ENCODE assay signal across 21 mouse cellular contexts in the genomic region with DNA sequence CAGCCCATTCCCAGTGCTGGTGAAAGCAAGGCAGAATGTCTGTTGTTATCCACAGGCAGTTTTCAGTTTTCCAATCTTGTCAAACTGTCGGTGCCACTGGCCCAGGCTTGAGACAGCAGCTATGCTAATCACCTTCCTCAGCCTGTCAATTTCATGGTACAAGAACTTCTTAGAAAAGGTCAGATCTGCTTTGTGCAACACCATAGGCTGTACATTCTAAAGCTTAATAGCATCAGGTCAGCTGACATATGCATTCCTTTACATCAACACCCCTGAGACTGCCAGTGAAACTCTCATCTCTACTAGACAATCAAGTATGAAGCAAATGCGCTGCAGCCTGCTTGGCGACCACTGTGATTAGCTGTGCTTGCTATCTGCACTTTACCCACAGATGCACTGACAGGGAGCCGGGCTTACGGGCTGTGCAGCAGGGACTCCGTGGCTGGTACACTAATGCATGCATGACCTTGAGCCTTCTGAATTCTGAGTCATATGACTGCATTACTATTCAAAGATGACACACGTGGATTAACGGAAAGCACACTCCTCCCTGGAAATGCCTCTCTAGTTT. TPM values are rescaled to one million over a fixed set of nuclear protein-coding genes. Genes with fewer than 3 reads are reported as not detected.
DNase-seq lines count a peak whose midpoint lies in the region; ATAC-seq and TF ChIP-seq lines count a peak whose summit lies in the region.
"Had no signal": no experiment of that assay in that cellular context is flagged by ENCODE, and none has a peak within 500 bp of the region (broad histone marks: within the 10 kb centered on the region; RNA-seq: fewer than 3 reads in every experiment).

No protein-coding gene starts in this region.

- H3K36me3 ChIP-seq in forebrain, embryonic 16.5 days (ENCODE audit: control insufficient read depth, insufficient read depth) = no peaks in the 10 kb centered on the region
- H3K36me3 ChIP-seq in forebrain, embryonic 11.5 days (ENCODE audit: control insufficient read depth, insufficient read depth, low read length) = no peaks in the 10 kb centered on the region
- H3K36me3 ChIP-seq in midbrain, embryonic 11.5 days (ENCODE audit: control insufficient read depth, insufficient read depth, low read length) = no peaks in the 10 kb centered on the region
- H3K36me3 ChIP-seq in midbrain, postnatal 0 days (ENCODE audit: insufficient read depth, low read length) = no peaks in the 10 kb centered on the region
- peaks cover 2% of the 10 kb centered on the region for H3K36me3 ChIP-seq in hindbrain, embryonic 13.5 days
- H3K36me3 ChIP-seq in midbrain, embryonic 15.5 days (replicated peaks) = no peaks in the 10 kb centered on the region
- H3K36me3 ChIP-seq: forebrain, embryonic 10.5 days; G1E; neural tube, embryonic 12.5 days had no signal

- H3K27me3 ChIP-seq in forebrain, embryonic 16.5 days (replicated peaks; ENCODE audit: control insufficient read depth, insufficient read depth, low read length) = no peaks in the 10 kb centered on the region
- H3K27me3 ChIP-seq in forebrain, embryonic 11.5 days (ENCODE audit: control insufficient read depth, insufficient read depth, low read length) = no peaks in the 10 kb centered on the region
- H3K27me3 ChIP-seq in midbrain, embryonic 11.5 days (ENCODE audit: control insufficient read depth, insufficient read depth, low read length) = no peaks in the 10 kb centered on the region
- no peaks in the 10 kb centered on the region for H3K27me3 ChIP-seq in midbrain, postnatal 0 days (ENCODE audit: insufficient read depth, low read length)
- 0 out of 2 replicates have a peak, but pooled peaks cover 1% of the 10 kb centered on the region for H3K27me3 ChIP-seq in hindbrain, embryonic 13.5 days
- no peaks in the 10 kb centered on the region for H3K27me3 ChIP-seq in midbrain, embryonic 15.5 days (replicated peaks)
- H3K27me3 ChIP-seq: neural tube, embryonic 12.5 days had no signal

- H3K4me3 ChIP-seq in forebrain, embryonic 16.5 days (replicated peaks; ENCODE audit: low read length) = no peak overlapping the region
- no peak overlapping the region for H3K4me3 ChIP-seq in forebrain, embryonic 11.5 days (ENCODE audit: low read depth, low read length)
- H3K4me3 ChIP-seq in midbrain, embryonic 11.5 days (ENCODE audit: low read depth, low read length) = no peak overlapping the region
- H3K4me3 ChIP-seq in midbrain, postnatal 0 days (ENCODE audit: low read depth, low read length) = no peak overlapping the region
- no peak overlapping the region for H3K4me3 ChIP-seq in hindbrain, embryonic 13.5 days
- no peak overlapping the region for H3K4me3 ChIP-seq in midbrain, embryonic 15.5 days
- H3K4me3 ChIP-seq in gastrocnemius, adult 2 months = no peak overlapping the region
- H3K4me3 ChIP-seq: forebrain, embryonic 10.5 days; layer of hippocampus, adult 2 months; neural tube, embryonic 12.5 days had no signal

- H3K9me3 ChIP-seq in forebrain, embryonic 16.5 days (ENCODE audit: control insufficient read depth, low read length) = no peaks in the 10 kb centered on the region
- no peaks in the 10 kb centered on the region for H3K9me3 ChIP-seq in forebrain, embryonic 11.5 days (ENCODE audit: control insufficient read depth, low read length)
- H3K9me3 ChIP-seq in midbrain, embryonic 11.5 days (ENCODE audit: control insufficient read depth, low read length) = no peaks in the 10 kb centered on the region
- no peaks in the 10 kb centered on the region for H3K9me3 ChIP-seq in midbrain, postnatal 0 days (ENCODE audit: low read length)
- no peaks in the 10 kb centered on the region for H3K9me3 ChIP-seq in hindbrain, embryonic 13.5 days
- H3K9me3 ChIP-seq in midbrain, embryonic 15.5 days = no peaks in the 10 kb centered on the region
- H3K9me3 ChIP-seq: forebrain, embryonic 10.5 days; G1E; neural tube, embryonic 12.5 days had no signal

- H3K27ac ChIP-seq in forebrain, embryonic 16.5 days (ENCODE audit: low read length) = no peak overlapping the region
- no peak overlapping the region for H3K27ac ChIP-seq in forebrain, embryonic 11.5 days (ENCODE audit: low read depth, low read length)
- H3K27ac ChIP-seq in midbrain, embryonic 11.5 days (ENCODE audit: low read depth, low read length) = no peak overlapping the region
- H3K27ac ChIP-seq in midbrain, postnatal 0 days (ENCODE audit: low read depth, low read length) = no peak overlapping the region
- H3K27ac ChIP-seq in hindbrain, embryonic 13.5 days = peak overlapping the region; percentile 55
- no peak overlapping the region for H3K27ac ChIP-seq in midbrain, embryonic 15.5 days
- H3K27ac ChIP-seq in gastrocnemius, adult 2 months = no peak overlapping the region
- H3K27ac ChIP-seq: forebrain, embryonic 10.5 days; kidney, postnatal 0 days; layer of hippocampus, adult 2 months; neural tube, embryonic 12.5 days; stomach, postnatal 0 days had no signal

- TF ChIP-seq CTCF in midbrain, postnatal 0 days (IDR thresholded peaks at IDR 0.05) = no peak
- no peak for TF ChIP-seq CTCF in gastrocnemius, adult 2 months (IDR thresholded peaks at IDR 0.05)

- DNase-seq in forebrain, embryonic 11.5 days (ENCODE audit: low spot score) = no peak
- no peak for DNase-seq in midbrain, embryonic 11.5 days (ENCODE audit: low spot score, missing footprints)
- no peak for DNase-seq in midbrain, postnatal 0 days (ENCODE audit: low spot score)
- no peak for DNase-seq in retina, postnatal 1 day
- DNase-seq in gastrocnemius, adult 2 months = no peak
- DNase-seq: cerebellum, adult 9-10 months; heart, adult 18-20 months; kidney, adult 11 months; left cerebral cortex, postnatal 4 days; lung, adult 18-20 months; lung, postnatal 36 days; thymus, postnatal 25 days had no signal

- peaks cover 20% of the 10 kb centered on the region for H3K4me1 ChIP-seq in forebrain, embryonic 16.5 days (replicated peaks; ENCODE audit: control insufficient read depth, insufficient read depth, low read length)
- H3K4me1 ChIP-seq in forebrain, embryonic 11.5 days (replicated peaks; ENCODE audit: control insufficient read depth, insufficient read depth, low read length) = no peaks in the 10 kb centered on the region; the same call in 1 of the 2 replicates
- H3K4me1 ChIP-seq in midbrain, embryonic 11.5 days (ENCODE audit: control insufficient read depth, insufficient read depth, low read length) = peaks cover 3% of the 10 kb centered on the region
- H3K4me1 ChIP-seq in midbrain, postnatal 0 days (ENCODE audit: insufficient read depth, low read length) = no peaks in the 10 kb centered on the region
- H3K4me1 ChIP-seq in hindbrain, embryonic 13.5 days (replicated peaks) = peaks cover 17% of the 10 kb centered on the region
- H3K4me1 ChIP-seq in midbrain, embryonic 15.5 days = 0 out of 2 replicates have a peak, but pooled peaks cover 3% of the 10 kb centered on the region
- H3K4me1 ChIP-seq: neural tube, embryonic 12.5 days had no signal

- H3K9ac ChIP-seq in forebrain, embryonic 16.5 days (replicated peaks; ENCODE audit: low read depth, low read length) = no peak overlapping the region
- H3K9ac ChIP-seq in forebrain, embryonic 11.5 days (ENCODE audit: low read length) = no peak overlapping the region
- no peak overlapping the region for H3K9ac ChIP-seq in midbrain, embryonic 11.5 days (ENCODE audit: low read length)
- H3K9ac ChIP-seq in midbrain, postnatal 0 days (replicated peaks; ENCODE audit: low read length, poor library complexity, severe bottlenecking) = no peak overlapping the region
- no peak overlapping the region for H3K9ac ChIP-seq in hindbrain, embryonic 13.5 days
- H3K9ac ChIP-seq in midbrain, embryonic 15.5 days = no peak overlapping the region
- H3K9ac ChIP-seq: neural tube, embryonic 12.5 days had no signal

- intact Hi-C loops in gastrocnemius, adult 2 months (cut with DNase I) = no loop called here

- 0 out of 2 replicates have a peak, but pooled peaks have one; percentile 35 for ATAC-seq in forebrain, embryonic 16.5 days
- no peak for ATAC-seq in forebrain, embryonic 11.5 days (replicated peaks; ENCODE audit: low FRiP score)
- peak; percentile 35; the same call in 1 of the 2 replicates for ATAC-seq in midbrain, embryonic 11.5 days (ENCODE audit: low FRiP score)
- no peak for ATAC-seq in midbrain, postnatal 0 days (ENCODE audit: low FRiP score)
- ATAC-seq in hindbrain, embryonic 13.5 days (ENCODE audit: low FRiP score) = peak; percentile 62; the same call in 1 of the 2 replicates
- peak; percentile 57 for ATAC-seq in midbrain, embryonic 15.5 days (replicated peaks)

- WGBS in forebrain, embryonic 16.5 days = 44% methylated on average over 8 of the region's 8 CpGs
- WGBS in forebrain, embryonic 11.5 days = 52% methylated on average over 8 of the region's 8 CpGs
- WGBS in midbrain, embryonic 11.5 days = 52% methylated on average over 8 of the region's 8 CpGs
- 21% methylated on average over 8 of the region's 8 CpGs for WGBS in midbrain, postnatal 0 days
- WGBS in hindbrain, embryonic 13.5 days = 25% methylated on average over 8 of the region's 8 CpGs
- 22% methylated on average over 8 of the region's 8 CpGs for WGBS in midbrain, embryonic 15.5 days

- H3K4me2 ChIP-seq in forebrain, embryonic 16.5 days (ENCODE audit: low read length) = no peak overlapping the region
- no peak overlapping the region for H3K4me2 ChIP-seq in forebrain, embryonic 11.5 days (ENCODE audit: low read depth, low read length, severe bottlenecking)
- H3K4me2 ChIP-seq in midbrain, embryonic 11.5 days = no peak overlapping the region
- no peak overlapping the region for H3K4me2 ChIP-seq in midbrain, postnatal 0 days (ENCODE audit: low read depth, low read length, poor library complexity, severe bottlenecking)
- no peak overlapping the region for H3K4me2 ChIP-seq in hindbrain, embryonic 13.5 days
- no peak overlapping the region for H3K4me2 ChIP-seq in midbrain, embryonic 15.5 days
- H3K4me2 ChIP-seq: neural tube, embryonic 12.5 days had no signal

RNA-seq across cellular contexts. Expression of a gene that starts 53.5 kb away (rescaled TPM):
- 34.9 and 35.0 TPM in 2 replicates for polyA plus RNA-seq in forebrain, embryonic 16.5 days (2015; fragmentation: Nextera tagmentation; extraction: Ambion mirVana)
- polyA plus RNA-seq in forebrain, embryonic 11.5 days (2014; fragmentation: Nextera tagmentation; extraction: Ambion mirVana) = 34.0 and 44.6 TPM in 2 replicates
- polyA plus RNA-seq in midbrain, embryonic 11.5 days (2014; fragmentation: Nextera tagmentation; extraction: Ambion mirVana) = 39.4 and 46.3 TPM in 2 replicates
- 27.2 and 33.0 TPM in 2 replicates for total RNA-seq in midbrain, postnatal 0 days (2014; rRNA removed)
- 29.9 and 36.5 TPM in 2 replicates for polyA plus RNA-seq in midbrain, postnatal 0 days (2015; fragmentation: Nextera tagmentation; extraction: Ambion mirVana)
- polyA plus RNA-seq in hindbrain, embryonic 13.5 days (2015; fragmentation: Nextera tagmentation; extraction: Ambion mirVana) = 48.7 and 49.7 TPM in 2 replicates
- 39.7 and 41.9 TPM in 2 replicates for polyA plus RNA-seq in midbrain, embryonic 15.5 days (2015; fragmentation: Nextera tagmentation; extraction: Ambion mirVana)
- total RNA-seq in gastrocnemius, adult 2 months (2021) = 10 to 100 TPM; 40.7 to 49.0 TPM

Comparison
In these comparisons a context has a peak if more than half of its experiments do, and no peak if none do; other contexts are left out.
1. ATAC-seq: peak in forebrain, embryonic 16.5 days (single experiment), midbrain, embryonic 11.5 days (single experiment), hindbrain, embryonic 13.5 days (single experiment) and midbrain, embryonic 15.5 days (single experiment); none in forebrain, embryonic 11.5 days (single experiment) and midbrain, postnatal 0 days (single experiment).